Mouse (Mus musculus): ENCODE measurements around the gene Kif3b.
"Not testable (repeated sequence)": the region's sequence is repeated elsewhere in the genome, so short reads cannot be mapped to it uniquely, and the experiment has no call there.

Gene Kif3b

DNA sequence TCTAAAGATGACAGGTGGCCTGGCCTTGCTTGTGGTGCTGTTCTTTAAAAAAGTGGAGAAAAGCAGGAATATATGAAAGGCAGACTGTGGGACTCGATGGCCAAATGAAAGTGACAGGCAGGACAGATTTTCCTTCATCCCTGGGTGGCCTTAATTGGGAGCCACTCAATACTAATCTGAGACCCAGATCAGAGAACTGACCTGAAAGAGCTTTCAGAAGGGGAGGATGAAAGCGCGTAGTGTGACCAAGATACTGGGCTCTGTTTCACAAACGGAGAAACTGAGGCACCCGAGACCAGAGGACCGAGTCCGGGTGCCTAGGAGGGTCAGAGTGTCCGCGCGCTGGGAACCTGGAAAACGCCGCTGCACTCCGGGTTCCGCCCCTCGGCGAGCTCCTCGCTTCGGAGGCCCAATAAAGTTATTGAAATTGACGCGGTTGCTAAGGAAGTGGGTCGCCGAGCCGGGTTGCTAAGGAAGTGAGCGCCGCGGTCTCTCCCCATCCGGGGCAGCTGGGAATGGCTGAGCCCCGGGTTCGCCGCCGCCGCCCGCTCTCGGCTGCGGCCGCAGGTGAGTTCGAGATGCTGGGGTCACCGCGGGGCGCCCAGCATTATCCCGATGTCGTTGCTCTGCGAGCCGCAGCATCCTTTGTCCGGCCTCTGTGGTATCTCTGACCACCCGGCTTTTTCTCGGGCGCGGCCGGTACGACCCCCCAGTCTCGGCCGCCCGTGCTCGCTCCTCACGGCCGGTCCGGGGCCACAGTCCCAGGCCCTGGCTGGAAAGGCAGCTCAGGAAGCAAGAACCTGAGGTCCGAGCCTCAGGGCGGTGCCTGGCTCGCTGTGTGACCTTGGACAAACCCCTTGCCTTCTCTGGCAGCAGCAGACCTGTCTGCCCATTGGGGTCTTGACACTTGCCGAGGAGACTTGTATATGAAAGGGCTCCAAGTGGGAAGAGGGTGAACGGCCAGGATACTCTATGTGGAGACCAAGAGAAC is at the start of gene Kif3b:
Kif3b (plus strand) TSS at position 476 of the 991 bp plus-strand sequence.
- DNase-seq (ENCODE audit: low spot score in 2 of 2), result peak; percentile 70 to 81

GRCm38 (mm10) chr2:153242156-153242555 is 49.1 kb upstream of the Kif3b start:
- DNase-seq (ENCODE audit: low spot score in 2 of 2), result no peak

DNA sequence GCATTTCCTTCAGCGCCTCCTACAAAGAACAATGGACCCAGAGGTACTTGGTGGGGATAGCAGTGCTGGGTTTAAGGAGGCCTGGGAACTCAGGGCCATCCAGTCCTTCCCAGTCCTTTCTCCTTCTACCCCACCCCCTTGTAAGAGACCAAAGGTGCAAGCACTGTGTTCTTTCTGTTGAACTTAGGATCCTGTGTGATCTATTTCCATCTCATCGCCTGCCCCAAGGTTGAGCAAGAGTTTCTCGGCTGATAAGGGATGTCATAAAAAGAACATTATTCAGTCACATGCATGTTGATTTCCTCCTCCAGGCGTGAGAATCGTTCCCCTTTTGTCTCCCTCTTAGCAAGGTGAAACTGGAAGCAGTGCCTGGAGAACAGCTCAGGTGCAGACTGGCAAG is 41.5 kb upstream of the Kif3b start:
- DNase-seq (ENCODE audit: low spot score in 2 of 2), result no peak

DNA sequence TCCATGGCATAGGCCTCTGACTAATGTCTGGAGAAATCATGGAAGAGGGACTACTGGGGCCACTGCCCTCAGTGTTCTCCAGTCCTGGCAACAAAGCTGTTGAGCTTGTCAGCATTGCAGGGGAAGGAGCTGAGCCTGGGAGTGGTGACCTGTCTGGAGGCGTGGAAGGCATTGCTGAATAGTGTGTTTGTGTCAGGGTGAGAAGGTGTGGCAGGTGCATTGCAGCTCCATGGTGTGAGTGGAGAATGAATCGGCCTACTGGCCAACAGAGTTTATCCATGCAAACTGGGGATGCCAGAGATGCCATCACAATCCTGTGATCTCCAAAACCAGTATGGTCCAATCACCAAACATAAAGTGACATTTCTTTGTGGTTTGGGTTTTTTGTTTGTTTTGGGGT is 34.6 kb upstream of the Kif3b start:
- no peak for DNase-seq (ENCODE audit: low spot score in 2 of 2)

GRCm38 (mm10) chr2:153259030-153259863 is 32.0 kb upstream of the Kif3b start:
- no peak for DNase-seq (ENCODE audit: low spot score in 2 of 2)

- no peak for DNase-seq (ENCODE audit: low spot score in 2 of 2)
These were observed 31.1 kb upstream of the Kif3b start for GRCm38 (mm10) chr2:153259864-153260674.

GRCm38 (mm10) chr2:153263053-153263452 is 28.2 kb upstream of the Kif3b start:
- DNase-seq (ENCODE audit: low spot score in 2 of 2), result no peak

DNA sequence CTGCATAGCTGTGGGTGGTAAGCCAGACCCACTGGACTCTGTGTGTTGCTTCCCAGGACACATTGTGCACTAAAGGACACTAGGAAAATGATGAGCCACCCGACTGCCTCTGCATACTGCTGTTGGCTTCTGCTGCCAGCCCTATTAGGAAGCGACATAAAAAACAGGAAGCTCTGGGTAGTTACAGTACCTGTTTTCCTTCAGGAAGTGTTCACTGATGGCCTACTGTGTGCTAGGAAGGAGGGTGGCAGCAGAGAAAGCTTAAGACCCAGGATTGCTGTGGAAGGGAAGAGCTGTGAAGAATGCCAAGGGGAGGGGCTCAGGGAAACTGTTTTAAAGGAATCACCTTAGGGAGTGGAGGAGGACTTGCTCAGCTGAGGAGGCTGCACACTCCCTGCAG is 23.9 kb upstream of the Kif3b start:
- no peak for DNase-seq (ENCODE audit: low spot score in 2 of 2)

DNA sequence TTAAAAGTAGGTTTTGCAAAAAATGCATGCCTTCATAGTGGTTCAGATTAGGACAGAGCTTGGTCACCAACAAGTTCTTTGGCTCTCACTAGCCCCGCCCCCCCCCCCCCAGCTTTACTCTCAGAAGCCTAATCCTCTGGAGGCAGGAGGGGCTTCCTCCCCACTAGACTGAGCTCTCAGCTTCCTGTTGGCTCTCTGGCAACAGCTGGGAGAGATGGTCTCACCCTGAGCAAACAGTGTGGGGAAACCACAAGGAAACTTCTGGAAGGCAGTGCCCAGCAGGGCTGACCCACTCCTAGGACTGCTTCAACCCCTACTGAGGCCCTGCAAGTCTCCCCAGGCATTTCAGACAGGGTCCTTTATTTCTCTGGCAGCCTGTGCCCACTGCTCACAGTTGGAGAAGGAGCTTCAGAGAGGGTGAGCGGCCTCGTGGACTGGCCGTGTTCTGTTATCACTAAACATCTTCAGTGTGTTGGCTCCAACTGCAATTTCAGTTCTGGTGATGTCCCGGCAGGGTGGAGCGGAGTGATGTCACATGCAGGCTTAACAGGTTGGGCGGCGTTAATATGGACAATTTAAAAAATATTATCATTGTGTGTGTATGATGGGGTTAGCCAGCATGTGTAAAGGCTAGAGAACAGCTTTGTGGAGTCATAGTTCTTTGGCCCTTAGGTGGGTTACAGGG is 20.8 kb upstream of the Kif3b start:
- not testable (repeated sequence) for DNase-seq (ENCODE audit: low spot score in 2 of 2)

- DNase-seq (ENCODE audit: low spot score in 2 of 2), result not testable (repeated sequence)
These were observed 16.9 kb upstream of the Kif3b start for GRCm38 (mm10) chr2:153274200-153274918.

DNA sequence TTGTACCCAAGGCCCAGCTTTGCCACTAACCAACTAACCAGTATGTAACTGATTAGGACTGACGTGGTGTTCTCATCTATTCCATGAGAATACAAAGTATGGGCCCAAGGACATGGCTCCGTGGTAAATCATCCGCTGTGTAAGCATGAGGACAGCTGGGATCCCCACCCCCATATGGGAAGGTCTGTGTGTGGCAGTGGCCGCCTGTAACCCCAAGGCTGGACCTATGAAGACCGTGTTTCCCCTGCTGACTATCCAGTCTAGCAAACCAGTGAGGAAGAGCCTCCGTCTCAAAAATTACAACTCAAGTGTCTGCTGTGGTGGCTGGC is 16.3 kb upstream of the Kif3b start:
- DNase-seq (ENCODE audit: low spot score in 2 of 2), result no peak

- DNase-seq (ENCODE audit: low spot score in 2 of 2), result not testable (repeated sequence)
These were observed 15.6 kb upstream of the Kif3b start for GRCm38 (mm10) chr2:153275577-153275976.

DNA sequence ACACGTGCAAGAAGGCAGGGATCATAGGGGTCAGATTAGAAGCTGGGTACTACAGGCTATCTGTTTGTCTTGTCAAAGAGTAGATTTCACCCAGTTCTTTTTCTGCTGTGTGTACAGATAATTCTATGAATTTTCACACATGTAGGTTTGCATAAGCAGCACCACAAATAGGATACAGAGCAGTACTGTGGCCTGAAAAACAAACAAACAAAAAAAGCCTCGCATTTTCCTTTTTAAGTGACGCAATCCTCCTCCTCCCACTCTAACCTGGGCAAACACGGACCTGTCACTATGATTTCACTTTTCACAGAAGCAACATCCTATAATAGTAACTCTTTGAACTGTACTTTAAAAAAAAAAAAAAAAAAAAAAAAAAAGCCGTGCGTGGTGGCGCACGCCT is 14.8 kb upstream of the Kif3b start:
- DNase-seq (ENCODE audit: low spot score in 2 of 2), result no peak

- DNase-seq (ENCODE audit: low spot score in 2 of 2), result not testable (repeated sequence)
These were observed 14.4 kb upstream of the Kif3b start for GRCm38 (mm10) chr2:153276846-153277245.

DNA sequence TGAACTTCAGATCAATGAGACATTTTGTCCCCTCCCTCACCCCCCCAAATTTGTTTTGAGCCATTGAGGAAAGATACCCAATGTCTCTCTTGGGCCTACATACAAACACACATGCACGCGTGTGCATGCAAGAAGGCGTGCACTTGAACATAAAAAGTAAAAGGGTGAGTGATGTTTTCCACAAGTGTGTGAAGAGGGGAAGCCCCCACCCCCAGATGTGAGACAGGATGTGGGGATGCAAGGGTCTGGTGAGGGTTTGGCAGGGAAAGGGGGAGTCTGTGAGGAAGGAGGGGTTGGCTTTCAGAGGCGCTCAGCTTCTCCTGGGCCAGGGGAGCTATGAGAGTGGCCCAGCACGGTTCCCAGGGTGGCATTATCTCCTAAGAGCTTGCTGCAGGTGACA is 12.9 kb upstream of the Kif3b start:
- DNase-seq (ENCODE audit: low spot score in 2 of 2), result no peak

DNA sequence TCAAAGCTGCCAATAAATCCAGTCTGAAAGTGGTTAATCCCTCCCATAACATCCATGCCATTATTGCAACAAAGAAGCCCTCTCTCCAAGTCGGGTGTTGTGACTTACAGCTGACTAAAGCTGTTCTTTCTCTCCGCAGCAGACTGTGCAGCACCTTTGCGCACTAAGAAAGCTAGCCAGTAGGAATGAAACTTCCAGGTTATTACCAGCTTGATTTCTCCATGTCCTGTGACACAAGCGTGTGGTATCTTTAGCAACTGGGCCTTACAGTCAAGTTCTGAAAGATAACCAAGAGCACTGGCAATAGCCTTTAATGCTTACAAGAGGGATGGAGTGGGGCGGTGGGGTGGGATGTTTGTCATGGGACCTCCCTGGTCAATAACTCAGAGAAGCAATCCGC is 7.3 kb upstream of the Kif3b start:
- no peak for DNase-seq (ENCODE audit: low spot score in 2 of 2)

- DNase-seq (ENCODE audit: low spot score in 2 of 2), result no peak
These were observed 4.7 kb upstream of the Kif3b start for GRCm38 (mm10) chr2:153286524-153286923.

DNA sequence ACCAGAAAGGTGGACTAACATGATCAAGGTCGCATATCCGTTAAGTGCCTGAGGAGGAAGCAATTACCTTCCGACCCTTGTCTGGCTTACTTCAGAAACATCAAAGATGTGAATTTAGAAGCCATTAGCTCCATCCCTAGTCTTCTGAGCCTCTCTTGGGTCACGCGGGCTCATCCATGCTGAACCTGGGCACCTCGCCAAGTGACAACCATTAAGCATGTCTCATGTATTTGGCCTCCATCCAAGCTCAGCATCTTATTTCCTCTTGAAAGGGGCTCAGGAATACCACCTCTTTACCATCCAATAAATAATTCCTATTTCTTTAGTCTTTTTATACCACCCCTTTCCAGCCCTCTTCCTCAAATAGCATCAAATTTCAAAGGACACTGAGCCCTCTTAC is 3.4 kb upstream of the Kif3b start:
- DNase-seq (ENCODE audit: low spot score in 2 of 2), result peak in 1 of 2 experiments; percentile 40

DNA sequence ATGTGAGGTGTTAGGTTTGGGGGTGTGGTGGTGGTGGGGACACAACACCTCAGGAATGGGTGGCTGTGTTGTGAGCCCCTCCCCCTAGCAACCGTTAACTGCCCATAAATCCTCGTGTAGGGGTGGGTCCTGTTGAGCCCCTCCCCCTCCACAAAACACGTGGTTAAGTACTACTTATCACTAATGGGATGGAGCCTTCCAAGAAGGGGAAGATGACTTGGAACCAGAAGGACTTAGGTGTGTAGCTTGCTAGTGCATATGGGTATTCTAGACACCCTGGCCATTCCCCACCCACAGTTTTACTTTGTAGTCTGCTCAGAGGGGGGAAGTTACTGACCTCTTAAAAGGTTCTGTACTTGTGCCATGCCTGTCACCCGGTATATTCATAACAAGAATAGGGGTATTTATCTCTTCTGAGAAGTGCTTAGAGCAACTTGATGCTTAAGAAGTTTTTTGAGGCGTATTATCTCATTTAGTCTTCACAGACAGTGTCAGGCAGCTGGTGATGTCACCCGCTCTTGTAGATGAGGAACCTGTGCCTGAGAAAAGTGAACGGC is 1.2 kb downstream of the Kif3b start:
- DNase-seq (ENCODE audit: low spot score in 2 of 2), result no peak

DNA sequence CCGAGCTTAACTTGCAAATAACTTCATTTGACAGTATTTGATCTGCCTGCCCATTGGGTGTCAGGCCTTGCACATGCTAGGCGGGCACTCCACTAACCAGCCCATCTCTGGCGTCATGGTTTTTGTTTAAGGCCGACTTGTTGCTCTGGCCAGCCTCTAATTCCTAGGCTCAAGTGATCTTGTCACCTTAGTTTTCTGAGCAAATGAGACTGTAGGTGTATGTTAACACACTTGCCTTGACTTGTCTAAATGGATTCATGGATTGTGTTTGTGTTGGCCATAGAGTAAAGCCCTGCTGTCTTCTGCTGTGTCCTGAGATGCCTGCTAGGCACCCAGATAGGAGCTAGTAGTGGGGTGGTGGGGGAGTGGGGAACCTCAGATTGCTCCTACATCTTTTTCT is 4.0 kb downstream of the Kif3b start:
- no peak for DNase-seq (ENCODE audit: low spot score in 2 of 2)
